Mouse (Mus musculus): ENCODE results near the gene Fjx1.

GRCm38 (mm10) chr2:102412738-102413137 lies 39.6 kb downstream of the Fjx1 start:
- TF ChIP-seq POLR2A (IDR thresholded peaks at IDR 0.05; ENCODE audit: low read depth, low read length) (no peak), CTCF (IDR thresholded peaks at IDR 0.05; ENCODE audit: borderline replicate concordance, insufficient read depth, low read length) (no peak)

All from embryonic fibroblast, embryonic 13.5 days (primary cell).